Mouse (Mus musculus) gastrocnemius, postnatal 4 days (tissue): ENCODE measurements around the gene Vmn1r38. TPM values are rescaled to one million over a fixed set of nuclear protein-coding genes. Genes with fewer than 3 reads are reported as not detected.
"Not testable (repeated sequence)": the region's sequence is repeated elsewhere in the genome, so short reads cannot be mapped to it uniquely, and the experiment has no call there.

Experiments used
- DNase-seq, 2 experiments: peaks; one replicate each; pipeline ENCODE4 v3.0.0; 2021 to 2022; ENCODE audit warnings: low spot score in 2 of 2, mixed read lengths in 2 of 2
- long read RNA-seq, 2 experiments: library from polyadenylated mRNA; stranded (forward); transcript quantifications; one replicate each; pipeline ENCODE4 v2.0.0; 2021
- total RNA-seq, 2 experiments: library from RNA; stranded (reverse); gene quantifications; 2 replicates each; pipeline ENCODE4 v1.2.3; 2021

Vmn1r38 gene
- not detected for total RNA-seq
- long read RNA-seq, experiment 1: 0 reads
- long read RNA-seq, experiment 2: 0 reads

GRCm38 (mm10) chr6:66782527-66782926 is at the start of gene Vmn1r38:
Vmn1r38 (minus strand) TSS chr6:66782627.
- not testable (repeated sequence) for DNase-seq

GRCm38 (mm10) chr6:66810509-66810908 is 28.1 kb upstream of the Vmn1r38 start, which contains the start of gene Vmn1r39:
Vmn1r39 (minus strand) TSS chr6:66810609.
- DNase-seq: no peak

- DNase-seq: no peak
These were observed 23.9 kb upstream of the Vmn1r38 start for GRCm38 (mm10) chr6:66806311-66806710.

- DNase-seq: no peak
These were observed 23.3 kb upstream of the Vmn1r38 start for GRCm38 (mm10) chr6:66805713-66806112.

- DNase-seq: not testable (repeated sequence)
These were observed 53.3 kb downstream of the Vmn1r38 start, which contains the start of gene Vmn1r37 for GRCm38 (mm10) chr6:66729082-66729481. Vmn1r37 (plus strand) TSS chr6:66729382.

Other genes with a start within 250 kb of the Vmn1r38 start
- 10 to 100 TPM; 16.4 to 18.4 TPM for gene Mad2l1, start 247.2 kb downstream of the Vmn1r38 start, total RNA-seq
- gene Vmn1r32, start 222.5 kb downstream of the Vmn1r38 start, total RNA-seq: not detected
- not detected for gene Vmn1r33, start 164.3 kb downstream of the Vmn1r38 start, total RNA-seq
- not detected for gene Vmn1r34, start 138.7 kb downstream of the Vmn1r38 start, total RNA-seq
- gene Vmn1r35, start 96.7 kb downstream of the Vmn1r38 start, total RNA-seq: not detected
- gene Vmn1r36, start 63.5 kb downstream of the Vmn1r38 start, total RNA-seq: not detected
- not detected for gene Vmn1r37, start 53.2 kb downstream of the Vmn1r38 start, total RNA-seq
- gene Vmn1r39, start 28.0 kb upstream of the Vmn1r38 start, total RNA-seq: not detected
- 10 to 100 TPM; 49.3 to 53.6 TPM for gene Gng12, start 113.8 kb upstream of the Vmn1r38 start, total RNA-seq